In genomic region chr19:59459811-59460241, GRCm38 (mm10) we compare ENCODE assay signal across 8 mouse cellular contexts. TPM values are rescaled to one million over a fixed set of nuclear protein-coding genes. Genes with fewer than 3 reads are reported as not detected.
DNase-seq lines count a peak whose midpoint lies in the region; ATAC-seq lines count a peak whose summit lies in the region.

No protein-coding gene starts in this region.

- H3K4me1 ChIP-seq in liver, embryonic 11.5 days (replicated peaks; ENCODE audit: control insufficient read depth, insufficient read depth, low read length), result no peaks in the 10 kb centered on the region
- H3K4me1 ChIP-seq in embryonic facial prominence, embryonic 14.5 days (ENCODE audit: control insufficient read depth, insufficient read depth, low read length), result no peaks in the 10 kb centered on the region
- H3K4me1 ChIP-seq in intestine, embryonic 14.5 days (replicated peaks; ENCODE audit: control insufficient read depth, insufficient read depth, low read length), result peaks cover 16% of the 10 kb centered on the region
- H3K4me1 ChIP-seq in midbrain, embryonic 16.5 days (ENCODE audit: control insufficient read depth, insufficient read depth, low read length), result peaks cover 14% of the 10 kb centered on the region

- H3K9me3 ChIP-seq in liver, embryonic 11.5 days (ENCODE audit: control insufficient read depth, low read length), result no peaks in the 10 kb centered on the region
- no peaks in the 10 kb centered on the region for H3K9me3 ChIP-seq in embryonic facial prominence, embryonic 14.5 days (ENCODE audit: control insufficient read depth, low read length)
- H3K9me3 ChIP-seq in intestine, embryonic 14.5 days (ENCODE audit: control insufficient read depth, low read length), result no peaks in the 10 kb centered on the region
- H3K9me3 ChIP-seq in midbrain, embryonic 16.5 days (replicated peaks; ENCODE audit: control insufficient read depth, low read length, poor library complexity, severe bottlenecking), result no peaks in the 10 kb centered on the region

- H3K27ac ChIP-seq in liver, embryonic 11.5 days (ENCODE audit: low read depth, low read length), result no peak overlapping the region
- peak overlapping the region; percentile 86 for H3K27ac ChIP-seq in embryonic facial prominence, embryonic 14.5 days (replicated peaks; ENCODE audit: low read depth, low read length)
- no peak overlapping the region for H3K27ac ChIP-seq in intestine, embryonic 14.5 days (ENCODE audit: low read depth)
- peak overlapping the region; percentile 76 for H3K27ac ChIP-seq in midbrain, embryonic 16.5 days (ENCODE audit: low read length)

- no peak for DNase-seq in liver, embryonic 11.5 days (ENCODE audit: low spot score)
- no peak for DNase-seq in liver
- no peak for DNase-seq in embryonic facial prominence, embryonic 14.5 days (ENCODE audit: low spot score)
- DNase-seq in intestine, embryonic 14.5 days (ENCODE audit: low spot score), result peak; percentile 75
- DNase-seq in urinary bladder, adult 2 months (ENCODE audit: low spot score), result no peak
- DNase-seq in spleen, postnatal 10 days (ENCODE audit: low spot score in 2 of 2), result no peak

- ATAC-seq in liver, embryonic 11.5 days (replicated peaks; ENCODE audit: low FRiP score), result no peak
- no peak for ATAC-seq in embryonic facial prominence, embryonic 14.5 days (ENCODE audit: low read depth)
- peak; percentile 44; the same call in 1 of the 2 replicates for ATAC-seq in intestine, embryonic 14.5 days (replicated peaks; ENCODE audit: low FRiP score, low TSS enrichment, low read depth)
- no peak for ATAC-seq in midbrain, embryonic 16.5 days
- ATAC-seq in CD4-positive, CD25-positive, alpha-beta regulatory T cell, adult 4 months, result no peak

- H3K4me2 ChIP-seq in liver, embryonic 11.5 days, result peak overlapping the region; percentile 50; the same call in 1 of the 2 replicates
- peak overlapping the region; percentile 55 for H3K4me2 ChIP-seq in embryonic facial prominence, embryonic 14.5 days (ENCODE audit: low read depth, low read length)
- H3K4me2 ChIP-seq in intestine, embryonic 14.5 days (ENCODE audit: low read length), result peak overlapping the region; percentile 45; the same call in 1 of the 2 replicates
- peak overlapping the region; percentile 54 for H3K4me2 ChIP-seq in midbrain, embryonic 16.5 days (ENCODE audit: low read length)

- H3K9ac ChIP-seq in liver, embryonic 11.5 days (ENCODE audit: low read depth, low read length), result no peak overlapping the region
- peak overlapping the region; percentile 79 for H3K9ac ChIP-seq in embryonic facial prominence, embryonic 14.5 days (ENCODE audit: low read depth, low read length)
- no peak overlapping the region for H3K9ac ChIP-seq in intestine, embryonic 14.5 days (ENCODE audit: low read length)
- peak overlapping the region; percentile 65 for H3K9ac ChIP-seq in midbrain, embryonic 16.5 days (ENCODE audit: low read depth, low read length)

- peaks cover 100% of the 10 kb centered on the region for H3K27me3 ChIP-seq in liver, embryonic 11.5 days (replicated peaks; ENCODE audit: control insufficient read depth, insufficient read depth, low read length)
- H3K27me3 ChIP-seq in embryonic facial prominence, embryonic 14.5 days (replicated peaks; ENCODE audit: control insufficient read depth, insufficient read depth, low read length), result peaks cover 82% of the 10 kb centered on the region
- peaks cover 100% of the 10 kb centered on the region for H3K27me3 ChIP-seq in intestine, embryonic 14.5 days (replicated peaks; ENCODE audit: control insufficient read depth, insufficient read depth, low read length)
- H3K27me3 ChIP-seq in midbrain, embryonic 16.5 days (ENCODE audit: control insufficient read depth, insufficient read depth, low read depth, low read length), result peaks cover 49% of the 10 kb centered on the region

- H3K4me3 ChIP-seq in liver, embryonic 11.5 days (ENCODE audit: low read depth, low read length), result 0 out of 2 replicates have a peak overlapping the region, but pooled peaks have one; percentile 1
- peak overlapping the region; percentile 53 for H3K4me3 ChIP-seq in embryonic facial prominence, embryonic 14.5 days (ENCODE audit: low read depth, low read length)
- H3K4me3 ChIP-seq in intestine, embryonic 14.5 days (ENCODE audit: low read depth, low read length), result peak overlapping the region; percentile 27; the same call in 1 of the 2 replicates
- H3K4me3 ChIP-seq in midbrain, embryonic 16.5 days (ENCODE audit: low read depth, low read length), result peak overlapping the region; percentile 43

- no peaks in the 10 kb centered on the region for H3K36me3 ChIP-seq in liver, embryonic 11.5 days (ENCODE audit: control insufficient read depth, insufficient read depth, low read length)
- no peaks in the 10 kb centered on the region for H3K36me3 ChIP-seq in embryonic facial prominence, embryonic 14.5 days (ENCODE audit: control insufficient read depth, insufficient read depth, low read length)
- H3K36me3 ChIP-seq in intestine, embryonic 14.5 days (ENCODE audit: control insufficient read depth, insufficient read depth, low read length), result no peaks in the 10 kb centered on the region
- H3K36me3 ChIP-seq in midbrain, embryonic 16.5 days (ENCODE audit: control insufficient read depth, insufficient read depth, low read length), result no peaks in the 10 kb centered on the region

- WGBS in liver, embryonic 11.5 days, result under 1% methylated on average over 19 of the region's 19 CpGs
- WGBS in embryonic facial prominence, embryonic 14.5 days, result 0% methylated on average over 16 of the region's 19 CpGs
- under 1% methylated on average over 19 of the region's 19 CpGs for WGBS in intestine, embryonic 14.5 days
- WGBS in midbrain, embryonic 16.5 days, result under 1% methylated on average over 19 of the region's 19 CpGs

RNA-seq across cellular contexts. Expression of gene Emx2, which starts 1.7 kb away (rescaled TPM):
- 0.29 and 0.56 TPM in 2 replicates for polyA plus RNA-seq in liver, embryonic 11.5 days (2014; fragmentation: Nextera tagmentation; extraction: Ambion mirVana)
- 6.9 and 7.5 TPM in 2 replicates for polyA plus RNA-seq in embryonic facial prominence, embryonic 14.5 days (2014; fragmentation: Nextera tagmentation; extraction: Ambion mirVana)
- polyA plus RNA-seq in intestine, embryonic 14.5 days (2014; fragmentation: Nextera tagmentation; extraction: Ambion mirVana), result not detected in 2 replicates
- polyA plus RNA-seq in midbrain, embryonic 16.5 days (2015; fragmentation: Nextera tagmentation; extraction: Ambion mirVana), result 10.8 and 14.2 TPM in 2 replicates
- polyA plus RNA-seq in urinary bladder, adult 2 months (2012; rRNA removed), result 0.13 and 0.40 TPM in 2 replicates
- not detected for polyA plus RNA-seq in CD4-positive, CD25-positive, alpha-beta regulatory T cell, adult 4 months (2017; shearing (Covaris generic))

Comparison
In these comparisons a context has a peak if more than half of its experiments do, and no peak if none do; other contexts are left out.
1. H3K27ac ChIP-seq: peak in embryonic facial prominence, embryonic 14.5 days (single experiment) and midbrain, embryonic 16.5 days (single experiment); none in liver, embryonic 11.5 days (single experiment) and intestine, embryonic 14.5 days (single experiment).
2. H3K4me3 ChIP-seq: peak in every context shown above with its lines; median percentile 53 in embryonic facial prominence, embryonic 14.5 days; 43 in midbrain, embryonic 16.5 days; 27 in intestine, embryonic 14.5 days; 1 in liver, embryonic 11.5 days.
3. H3K9ac ChIP-seq: peak in embryonic facial prominence, embryonic 14.5 days (single experiment) and midbrain, embryonic 16.5 days (single experiment); none in liver, embryonic 11.5 days (single experiment) and intestine, embryonic 14.5 days (single experiment).
4. Peak in every context shown above with its lines, with median percentiles within 50 percentile points of each other: H3K4me2 ChIP-seq.